Mouse (Mus musculus) heart, postnatal 36 days (tissue): ENCODE measurements around the gene Isg20l2. TPM values are rescaled to one million over a fixed set of nuclear protein-coding genes. Genes with fewer than 3 reads are reported as not detected.

Experiments
- total RNA-seq, 2 experiments: library from RNA; stranded (reverse); gene quantifications; 2 replicates each; pipeline ENCODE4 v1.2.3; 2021

Isg20l2 gene
- total RNA-seq, 2 experiments from 2014 or later = 10.2 to 12.3 TPM

Other genes starting within 250 kb of the Isg20l2 start
- under 1 TPM; 0.14 to 0.28 TPM for gene Lrrc71, start 181.7 kb upstream of the Isg20l2 start, total RNA-seq
- gene Ntrk1, start 135.2 kb upstream of the Isg20l2 start, total RNA-seq = under 1 TPM; 0.16 to 0.19 TPM
- gene Insrr, start 133.4 kb upstream of the Isg20l2 start, total RNA-seq = under 1 TPM in 1 of 2 experiments, not detected in 1; 0.08 TPM
- 10 to 100 TPM; 19.5 to 22.5 TPM for gene Pear1, start 106.0 kb upstream of the Isg20l2 start, total RNA-seq
- gene Sh2d2a, start 83.6 kb upstream of the Isg20l2 start, total RNA-seq = under 1 TPM in 1 of 2 experiments, not detected in 1; 0.08 TPM
- gene Prcc, start 44.7 kb upstream of the Isg20l2 start, total RNA-seq = 10 to 100 TPM; 47.5 to 51.6 TPM
- gene Hdgf, start 24.0 kb upstream of the Isg20l2 start, total RNA-seq = 100 to 1,000 TPM; 106 to 115 TPM
- gene Mrpl24, start 10.8 kb upstream of the Isg20l2 start, total RNA-seq = 10 to 100 TPM; 69.5 to 75.1 TPM
- 1 to 10 TPM; 4.8 to 5.2 TPM for gene Rrnad1, start 403 bp downstream of the Isg20l2 start, total RNA-seq
- gene Crabp2, start 18.4 kb downstream of the Isg20l2 start, total RNA-seq = not detected
- 10 to 100 TPM; 18.7 to 22.7 TPM for gene Nes, start 40.8 kb downstream of the Isg20l2 start, total RNA-seq
- gene Bcan, start 69.9 kb downstream of the Isg20l2 start, total RNA-seq = under 1 TPM in 1 of 2 experiments, not detected in 1; 0.19 TPM
- not detected for gene Hapln2, start 97.3 kb downstream of the Isg20l2 start, total RNA-seq
- 10 to 100 TPM in 1 of 2 experiments, 1 to 10 TPM in 1; 8.2 to 10.3 TPM for gene Gpatch4, start 112.8 kb downstream of the Isg20l2 start, total RNA-seq
- 10 to 100 TPM; 73.9 to 75.5 TPM for gene Naxe, start 128.2 kb downstream of the Isg20l2 start, total RNA-seq
- not detected for gene Ttc24, start 148.0 kb downstream of the Isg20l2 start, total RNA-seq
- under 1 TPM; 0.76 to 0.94 TPM for gene Iqgap3, start 151.7 kb downstream of the Isg20l2 start, total RNA-seq
- gene Mef2d, start 212.1 kb downstream of the Isg20l2 start, total RNA-seq = 100 to 1,000 TPM; 123 to 138 TPM